Mouse (Mus musculus): ENCODE results near the gene Prm2. TPM values are rescaled to one million over a fixed set of nuclear protein-coding genes. Genes with fewer than 3 reads are reported as not detected.
"Not testable (repeated sequence)": the region's sequence is repeated elsewhere in the genome, so short reads cannot be mapped to it uniquely, and the experiment has no call there.

The Prm2 gene
- polyA plus RNA-seq, 1 experiment from 2014 or later, result not detected

DNA sequence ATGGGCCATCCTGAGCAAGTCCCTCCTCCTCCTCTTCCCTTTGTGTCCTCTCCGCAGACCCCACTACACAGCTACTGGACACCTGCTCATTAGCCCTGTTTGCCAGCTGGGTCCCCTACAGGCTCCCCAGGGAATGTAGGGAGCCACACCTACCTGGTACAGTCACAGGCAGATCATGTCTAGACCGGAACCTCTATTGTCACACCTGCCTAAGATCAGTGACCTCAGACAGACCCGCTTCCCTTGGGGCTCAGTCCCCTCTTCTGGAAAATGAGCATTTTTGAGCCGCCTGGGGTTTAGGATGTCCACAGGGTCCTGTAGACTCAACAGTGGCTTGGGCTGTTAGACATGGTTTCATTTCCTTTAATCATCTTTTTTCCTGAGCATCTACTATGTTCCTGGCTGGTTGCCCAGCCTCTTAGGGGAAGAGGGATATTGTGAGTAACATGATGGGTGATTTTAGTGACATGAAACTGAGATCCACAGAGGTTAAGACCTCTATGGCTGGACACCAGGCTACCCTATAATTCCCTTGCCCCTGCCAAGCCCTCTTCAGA, 22.7 kb upstream of the Prm2 start:
- no peak overlapping the region for H3K9ac ChIP-seq (ENCODE audit: low read depth, low read length)
- H3K27ac ChIP-seq (ENCODE audit: low read depth, low read length), result no peak overlapping the region
- no peaks in the 10 kb centered on the region; the same call in 1 of the 2 replicates for H3K9me3 ChIP-seq (ENCODE audit: control insufficient read depth, low read length)
- ATAC-seq, result no peak
- H3K4me1 ChIP-seq (ENCODE audit: control insufficient read depth, insufficient read depth, low read depth, low read length), result no peaks in the 10 kb centered on the region
- H3K36me3 ChIP-seq (ENCODE audit: control insufficient read depth, insufficient read depth, low read length), result no peaks in the 10 kb centered on the region
- no peak overlapping the region for H3K4me3 ChIP-seq (ENCODE audit: low read length)
- H3K27me3 ChIP-seq (replicated peaks; ENCODE audit: control insufficient read depth, insufficient read depth, low read length), result no peaks in the 10 kb centered on the region
- H3K4me2 ChIP-seq (ENCODE audit: low read length), result no peak overlapping the region
- WGBS, result 71% methylated on average over 4 of the region's 4 CpGs

DNA sequence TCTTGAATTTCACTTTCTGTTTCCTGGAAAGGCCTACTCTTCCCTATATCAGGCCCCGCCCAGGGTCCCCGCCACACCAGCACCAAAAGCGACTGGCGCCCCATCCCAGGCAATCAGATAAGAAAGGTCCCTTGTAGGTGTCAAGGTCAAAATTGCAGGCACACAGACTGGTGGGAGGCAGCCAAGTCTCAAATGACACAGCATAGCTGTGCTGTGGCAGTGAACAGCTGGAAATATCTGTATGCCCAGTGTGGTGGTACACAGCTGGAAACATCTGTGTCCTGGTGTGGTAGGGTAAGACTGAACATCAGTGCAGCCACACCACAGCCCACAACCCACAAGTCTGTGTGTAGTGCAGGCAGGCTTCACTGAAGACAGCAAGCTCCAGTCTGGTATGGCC, 18.9 kb upstream of the Prm2 start:
- 88% methylated on average over 4 of the region's 4 CpGs for WGBS
- no peaks in the 10 kb centered on the region for H3K9me3 ChIP-seq (ENCODE audit: control insufficient read depth, low read length)
- ATAC-seq, result no peak
- H3K9ac ChIP-seq (ENCODE audit: low read depth, low read length), result no peak overlapping the region
- no peaks in the 10 kb centered on the region for H3K27me3 ChIP-seq (replicated peaks; ENCODE audit: control insufficient read depth, insufficient read depth, low read length)
- no peaks in the 10 kb centered on the region for H3K36me3 ChIP-seq (ENCODE audit: control insufficient read depth, insufficient read depth, low read length)
- no peak overlapping the region for H3K4me2 ChIP-seq (ENCODE audit: low read length)
- no peak overlapping the region for H3K4me3 ChIP-seq (ENCODE audit: low read length)
- H3K27ac ChIP-seq (ENCODE audit: low read depth, low read length), result no peak overlapping the region
- no peaks in the 10 kb centered on the region for H3K4me1 ChIP-seq (ENCODE audit: control insufficient read depth, insufficient read depth, low read depth, low read length)

DNA sequence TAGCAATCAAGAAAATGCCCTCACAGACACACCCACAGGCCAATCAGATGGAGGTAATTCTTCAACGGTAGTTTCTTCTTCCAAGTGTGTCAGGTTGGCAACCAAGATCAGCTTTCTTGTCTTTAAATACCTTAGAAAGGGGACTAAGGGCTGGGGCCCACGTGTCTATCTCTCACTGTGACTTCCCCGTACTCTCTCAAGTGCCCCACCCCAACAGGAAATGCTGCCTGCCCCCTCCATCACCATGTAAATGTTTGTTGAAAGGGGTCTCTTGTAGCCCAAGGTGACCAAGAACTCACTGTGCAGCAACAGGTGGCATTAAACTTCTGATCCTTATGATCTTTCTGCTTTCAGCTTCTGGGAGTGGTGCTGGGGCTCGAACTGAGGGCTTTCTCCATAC, 17.8 kb upstream of the Prm2 start:
- Histone ChIP-seq H3K9ac (ENCODE audit: low read depth, low read length) (no peak overlapping the region), H3K27ac (ENCODE audit: low read depth, low read length) (no peak overlapping the region), H3K4me2 (ENCODE audit: low read length) (no peak overlapping the region), H3K4me3 (ENCODE audit: low read length) (no peak overlapping the region), H3K4me1 (ENCODE audit: control insufficient read depth, insufficient read depth, low read depth, low read length) (no peaks in the 10 kb centered on the region), H3K27me3 (replicated peaks; ENCODE audit: control insufficient read depth, insufficient read depth, low read length) (no peaks in the 10 kb centered on the region), H3K9me3 (ENCODE audit: control insufficient read depth, low read length) (no peaks in the 10 kb centered on the region), H3K36me3 (ENCODE audit: control insufficient read depth, insufficient read depth, low read length) (no peaks in the 10 kb centered on the region)
- WGBS, result 75% methylated on average over 4 of the region's 4 CpGs
- ATAC-seq, result no peak

DNA sequence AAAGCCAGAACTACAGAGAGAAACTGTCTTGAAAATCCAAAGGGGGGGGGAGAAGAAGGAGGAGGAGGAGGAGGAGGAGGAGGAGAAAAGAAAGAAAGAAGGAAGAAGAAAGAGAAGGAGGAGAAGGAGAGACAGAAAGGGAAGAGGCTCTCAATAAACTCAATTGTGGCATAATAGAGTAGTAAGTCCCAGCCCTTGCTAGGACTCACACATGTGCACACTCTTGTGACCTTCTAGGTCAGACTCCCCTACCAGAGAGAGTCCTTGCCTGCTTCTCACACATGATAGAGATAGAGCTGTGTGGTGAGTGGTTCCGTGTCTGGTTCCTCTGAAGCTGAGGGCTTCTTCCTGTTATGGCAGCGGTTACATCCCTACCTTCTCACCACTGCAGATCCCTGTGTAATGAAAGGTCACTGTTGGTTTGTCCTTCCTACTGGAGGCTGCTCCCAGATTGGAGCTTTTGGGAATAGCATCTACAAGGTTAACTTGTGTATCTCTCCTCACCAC, 17.0 kb upstream of the Prm2 start, which contains the start of gene Gm11172:
Gene Gm11172, plus strand, starts transcription at position 51 of the 507 bp plus-strand sequence.
- no peaks in the 10 kb centered on the region for H3K9me3 ChIP-seq (ENCODE audit: control insufficient read depth, low read length)
- no peaks in the 10 kb centered on the region for H3K36me3 ChIP-seq (ENCODE audit: control insufficient read depth, insufficient read depth, low read length)
- H3K9ac ChIP-seq (ENCODE audit: low read depth, low read length), result no peak within 1 kb of the TSS
- H3K4me3 ChIP-seq (ENCODE audit: low read length), result no peak within 1 kb of the TSS
- H3K27ac ChIP-seq (ENCODE audit: low read depth, low read length), result no peak within 1 kb of the TSS
- no peak within 1 kb of the TSS for H3K4me2 ChIP-seq (ENCODE audit: low read length)
- no peaks in the 10 kb centered on the region for H3K4me1 ChIP-seq (ENCODE audit: control insufficient read depth, insufficient read depth, low read depth, low read length)
- 91% methylated on average over 2 of the region's 2 CpGs for WGBS
- H3K27me3 ChIP-seq (replicated peaks; ENCODE audit: control insufficient read depth, insufficient read depth, low read length), result no peaks in the 10 kb centered on the region
- no peak for ATAC-seq

DNA sequence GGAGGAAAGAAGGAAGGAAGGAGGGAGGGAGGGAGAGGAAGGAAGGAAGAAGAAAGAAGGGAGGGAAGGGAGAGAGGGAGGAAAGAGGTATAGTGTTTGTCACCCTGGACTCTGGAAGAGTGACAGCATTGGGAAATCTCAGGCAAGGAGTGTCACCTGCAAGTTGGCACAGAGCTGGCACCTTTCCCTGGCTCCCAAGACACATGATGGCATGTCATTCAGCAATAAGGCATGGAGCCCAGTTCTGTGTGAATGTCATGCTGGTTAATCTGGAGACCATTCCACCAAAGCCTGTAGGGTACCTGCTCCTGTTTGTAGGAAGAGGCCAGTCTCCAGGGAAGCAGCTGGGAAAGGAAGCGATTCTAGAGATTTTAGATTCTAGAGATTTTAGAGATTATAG, 14.4 kb upstream of the Prm2 start:
- H3K4me3 ChIP-seq (ENCODE audit: low read length), result no peak overlapping the region
- H3K36me3 ChIP-seq (ENCODE audit: control insufficient read depth, insufficient read depth, low read length), result no peaks in the 10 kb centered on the region
- no peak overlapping the region for H3K27ac ChIP-seq (ENCODE audit: low read depth, low read length)
- no peaks in the 10 kb centered on the region for H3K27me3 ChIP-seq (replicated peaks; ENCODE audit: control insufficient read depth, insufficient read depth, low read length)
- H3K9me3 ChIP-seq (ENCODE audit: control insufficient read depth, low read length), result no peaks in the 10 kb centered on the region
- no peaks in the 10 kb centered on the region for H3K4me1 ChIP-seq (ENCODE audit: control insufficient read depth, insufficient read depth, low read depth, low read length)
- ATAC-seq, result no peak
- no peak overlapping the region for H3K4me2 ChIP-seq (ENCODE audit: low read length)
- H3K9ac ChIP-seq (ENCODE audit: low read depth, low read length), result no peak overlapping the region
- 89% methylated on average over 1 of the region's 1 CpGs for WGBS

DNA sequence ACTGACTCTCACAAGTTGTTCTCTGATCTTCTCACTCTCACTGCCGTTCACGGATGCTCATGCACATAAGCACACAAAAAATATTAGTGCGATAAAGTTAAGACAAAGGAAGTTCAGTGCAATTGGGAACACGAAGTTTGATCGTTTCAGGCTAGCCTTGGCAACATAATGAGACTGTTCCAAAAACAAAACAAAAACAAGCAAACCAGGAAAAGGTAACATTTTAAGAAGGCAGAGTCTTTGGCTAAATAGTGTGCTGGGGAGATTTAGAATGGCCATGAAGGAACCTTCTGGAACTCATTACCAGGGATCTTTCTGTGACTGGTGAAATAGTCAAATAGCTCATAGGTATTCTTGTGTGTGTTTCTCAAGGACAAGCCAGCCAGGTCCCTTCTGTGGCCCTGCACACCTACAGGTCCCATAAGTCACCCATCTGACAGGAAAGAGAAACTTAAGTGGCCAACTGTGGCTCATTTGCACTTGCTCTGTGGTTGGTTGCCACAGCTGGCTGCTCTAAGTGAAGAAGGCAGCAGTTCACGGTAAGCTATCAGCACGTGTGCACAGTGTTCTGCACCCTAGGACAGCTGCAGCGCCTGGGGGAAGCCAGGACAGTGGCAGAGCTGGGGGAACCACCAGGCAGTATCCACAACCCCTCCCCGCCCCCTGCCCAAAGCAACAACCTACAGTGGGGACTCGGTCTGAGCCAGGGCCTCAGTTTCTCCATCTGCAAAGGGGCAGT, 10.0 kb upstream of the Prm2 start, which contains the start of gene Prm1:
Gene Prm1, minus strand, starts transcription at position 51 of the 739 bp plus-strand sequence.
- WGBS, result 77% methylated on average over 10 of the region's 10 CpGs
- Histone ChIP-seq H3K27ac (ENCODE audit: low read depth, low read length) (no peak within 1 kb of the TSS), H3K9ac (ENCODE audit: low read depth, low read length) (no peak within 1 kb of the TSS), H3K9me3 (ENCODE audit: control insufficient read depth, low read length) (no peaks in the 10 kb centered on the region), H3K4me3 (ENCODE audit: low read length) (no peak within 1 kb of the TSS), H3K4me1 (ENCODE audit: control insufficient read depth, insufficient read depth, low read depth, low read length) (no peaks in the 10 kb centered on the region), H3K27me3 (replicated peaks; ENCODE audit: control insufficient read depth, insufficient read depth, low read length) (no peaks in the 10 kb centered on the region), H3K4me2 (ENCODE audit: low read length) (no peak within 1 kb of the TSS), H3K36me3 (ENCODE audit: control insufficient read depth, insufficient read depth, low read length) (no peaks in the 10 kb centered on the region)
- no peak for ATAC-seq

DNA sequence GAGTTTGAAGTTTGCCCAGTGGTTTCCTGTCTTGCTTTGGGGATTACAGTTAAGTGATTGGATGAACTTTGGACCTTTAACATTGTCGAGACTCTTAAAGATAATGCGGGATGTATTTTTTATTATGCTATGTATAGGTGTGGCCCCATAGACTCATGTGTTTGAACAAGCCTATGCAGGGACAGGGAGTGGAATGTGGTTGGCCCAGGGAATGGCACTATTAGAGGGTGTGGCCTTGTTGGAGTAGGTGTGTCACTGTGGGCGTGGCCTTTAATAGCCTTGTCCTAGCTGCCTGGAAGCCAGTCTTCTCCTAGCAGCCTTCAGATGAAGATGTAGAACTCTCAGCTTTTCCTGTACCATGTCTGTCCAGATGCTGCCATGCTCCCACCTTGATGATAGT, 6.5 kb upstream of the Prm2 start:
- not testable (repeated sequence) for H3K27me3 ChIP-seq (replicated peaks; ENCODE audit: control insufficient read depth, insufficient read depth, low read length); H3K4me3 ChIP-seq (ENCODE audit: low read length); H3K27ac ChIP-seq (ENCODE audit: low read depth, low read length); H3K9me3 ChIP-seq (ENCODE audit: control insufficient read depth, low read length); H3K36me3 ChIP-seq (ENCODE audit: control insufficient read depth, insufficient read depth, low read length); H3K9ac ChIP-seq (ENCODE audit: low read depth, low read length); ATAC-seq; H3K4me1 ChIP-seq (ENCODE audit: control insufficient read depth, insufficient read depth, low read depth, low read length); H3K4me2 ChIP-seq (ENCODE audit: low read length)
- 89% methylated on average over 3 of the region's 3 CpGs for WGBS

DNA sequence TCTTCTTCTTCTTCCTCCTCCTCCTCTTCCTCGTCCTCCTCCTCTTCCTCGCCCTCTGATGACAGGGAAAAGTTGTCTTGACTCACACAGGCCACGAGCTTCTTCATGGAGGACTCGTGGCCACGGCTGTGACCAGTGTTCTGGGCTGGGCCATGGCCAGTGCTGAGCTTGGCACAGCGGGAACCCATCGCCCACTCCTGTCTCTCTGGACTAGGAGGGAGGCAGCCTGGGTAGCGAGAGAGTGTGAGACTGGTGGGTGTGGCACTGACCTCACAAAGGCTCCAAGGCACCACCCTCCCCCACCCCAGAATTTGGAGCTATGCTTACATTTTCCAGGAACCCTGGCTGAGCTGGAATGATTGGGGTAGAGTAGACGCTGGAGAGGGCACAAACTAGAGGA, 5.2 kb downstream of the Prm2 start, which contains the start of gene Prm3:
Gene Prm3, minus strand, starts transcription at position 213 of the 400 bp plus-strand sequence.
- ATAC-seq, result no peak
- Histone ChIP-seq H3K9me3 (ENCODE audit: control insufficient read depth, low read length) (no peaks in the 10 kb centered on the region), H3K4me3 (ENCODE audit: low read length) (no peak within 1 kb of the TSS), H3K4me1 (ENCODE audit: control insufficient read depth, insufficient read depth, low read depth, low read length) (peaks cover 4% of the 10 kb centered on the region), H3K9ac (ENCODE audit: low read depth, low read length) (no peak within 1 kb of the TSS), H3K27ac (ENCODE audit: low read depth, low read length) (no peak within 1 kb of the TSS), H3K27me3 (replicated peaks; ENCODE audit: control insufficient read depth, insufficient read depth, low read length) (no peaks in the 10 kb centered on the region), H3K36me3 (ENCODE audit: control insufficient read depth, insufficient read depth, low read length) (no peaks in the 10 kb centered on the region), H3K4me2 (ENCODE audit: low read length) (no peak within 1 kb of the TSS)
- 84% methylated on average over 9 of the region's 9 CpGs for WGBS

DNA sequence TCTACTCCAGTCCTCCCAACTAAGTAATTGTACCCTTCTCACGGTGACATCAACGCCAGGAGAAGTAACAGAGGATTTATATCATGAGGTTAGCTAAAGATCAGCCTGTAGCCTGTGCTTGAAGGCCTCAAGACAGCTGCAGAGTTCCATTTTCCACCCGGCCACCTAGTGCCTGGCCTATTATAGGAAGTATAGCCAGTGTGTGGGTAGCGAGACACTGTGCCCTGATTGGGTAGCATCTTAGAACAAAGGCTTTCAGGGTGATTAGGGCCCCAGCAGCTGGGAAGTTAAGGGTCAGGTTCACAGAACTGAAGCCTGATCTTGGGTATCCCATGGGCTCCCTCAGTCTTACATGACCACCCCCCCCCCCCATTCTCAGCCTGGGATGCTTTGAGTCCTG, 7.1 kb downstream of the Prm2 start:
- H3K4me2 ChIP-seq (ENCODE audit: low read length), result no peak overlapping the region
- peaks cover 6% of the 10 kb centered on the region for H3K4me1 ChIP-seq (ENCODE audit: control insufficient read depth, insufficient read depth, low read depth, low read length)
- H3K36me3 ChIP-seq (ENCODE audit: control insufficient read depth, insufficient read depth, low read length), result no peaks in the 10 kb centered on the region
- no peak overlapping the region for H3K27ac ChIP-seq (ENCODE audit: low read depth, low read length)
- ATAC-seq, result no peak
- H3K27me3 ChIP-seq (replicated peaks; ENCODE audit: control insufficient read depth, insufficient read depth, low read length), result no peaks in the 10 kb centered on the region
- no peaks in the 10 kb centered on the region for H3K9me3 ChIP-seq (ENCODE audit: control insufficient read depth, low read length)
- 61% methylated on average over 4 of the region's 4 CpGs for WGBS
- no peak overlapping the region for H3K4me3 ChIP-seq (ENCODE audit: low read length)
- H3K9ac ChIP-seq (ENCODE audit: low read depth, low read length), result no peak overlapping the region
